Mouse (Mus musculus): ENCODE measurements at regions not wholly inside any gene's neighbourhood (a gene's known extent, or its start where the extent isn't known, plus 50 kb on each side); places are given as distances from the start of the nearest gene placed in this dataset.

DNA sequence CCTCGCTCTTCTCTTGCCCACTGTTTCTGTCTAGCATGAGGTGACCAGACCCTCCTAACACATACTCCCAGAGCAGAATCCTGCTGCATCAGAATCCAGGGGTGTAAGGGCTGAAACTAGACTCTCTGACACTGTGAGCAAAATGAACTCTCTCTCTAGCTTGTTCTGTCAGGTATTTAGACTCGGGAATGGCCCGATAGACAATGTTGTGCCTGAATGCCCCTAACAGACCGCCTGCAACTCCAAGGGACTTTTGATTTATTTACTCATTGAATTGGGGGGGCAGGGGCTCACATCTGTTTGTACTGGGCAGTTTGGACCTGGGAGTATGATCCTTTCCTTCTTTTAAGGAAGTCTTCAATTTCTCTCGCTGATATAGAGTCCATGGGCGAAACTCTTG lies 469.3 kb upstream of the Trpc7 start:
- DNase-seq: no peak

DNA sequence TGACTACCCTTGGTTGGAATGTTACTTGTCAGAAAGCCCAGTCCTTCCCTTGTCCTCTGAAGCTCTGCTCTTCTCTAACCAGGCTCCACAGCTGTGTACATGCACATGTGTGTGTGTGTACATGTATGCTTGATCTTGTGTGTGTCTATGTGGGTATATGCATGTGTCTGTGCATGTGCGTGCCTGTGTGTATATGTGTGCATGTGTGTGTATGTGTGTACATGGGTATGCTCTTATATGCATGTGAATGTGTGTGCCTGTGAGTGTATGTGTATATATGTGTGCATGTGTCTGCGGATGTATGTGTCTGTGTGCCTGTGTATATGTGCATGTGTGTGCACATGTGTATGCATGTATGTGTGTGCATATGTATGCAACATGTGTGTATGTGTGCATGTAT lies 468.6 kb upstream of the Trpc7 start:
- DNase-seq: no peak

DNA sequence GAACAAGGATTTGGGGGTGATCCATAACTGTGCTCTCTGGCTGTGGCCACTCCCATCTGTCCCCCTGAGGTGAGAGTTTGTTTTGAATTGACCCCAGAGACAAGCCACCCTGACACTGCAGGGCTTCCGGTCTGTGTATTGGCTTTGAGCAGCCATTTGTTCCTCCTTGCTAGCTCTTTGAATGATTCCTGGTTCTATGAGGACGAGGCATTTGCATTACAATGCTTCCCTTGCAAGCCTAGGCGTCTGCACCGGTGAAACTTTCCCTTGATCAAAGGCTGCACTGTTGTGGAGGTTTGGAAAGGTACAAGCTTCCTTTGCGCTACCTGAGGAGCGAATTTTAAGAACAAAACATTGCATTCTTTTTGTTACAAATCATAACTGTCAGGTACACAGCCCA lies 466.8 kb upstream of the Trpc7 start:
- DNase-seq: no peak

DNA sequence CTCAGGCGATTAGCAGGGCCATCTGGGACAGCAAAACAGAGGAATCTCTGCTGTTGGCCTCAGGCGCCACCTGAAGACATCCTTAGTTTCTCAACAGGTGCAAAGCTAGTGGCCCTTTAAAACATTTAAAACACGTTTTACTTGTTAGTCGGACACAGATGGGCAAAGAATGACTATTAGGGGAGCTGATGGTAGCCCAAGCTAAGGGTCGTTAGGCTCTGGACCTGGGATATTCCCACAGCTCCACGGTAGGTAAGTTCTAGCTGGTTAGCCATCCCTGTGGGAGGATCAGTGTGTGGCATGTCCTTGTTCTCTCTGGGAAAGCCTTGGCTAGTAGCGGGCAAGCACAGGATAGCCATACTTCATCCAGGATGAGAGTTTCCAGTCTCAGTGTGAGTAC lies 465.5 kb upstream of the Trpc7 start:
- DNase-seq: no peak

DNA sequence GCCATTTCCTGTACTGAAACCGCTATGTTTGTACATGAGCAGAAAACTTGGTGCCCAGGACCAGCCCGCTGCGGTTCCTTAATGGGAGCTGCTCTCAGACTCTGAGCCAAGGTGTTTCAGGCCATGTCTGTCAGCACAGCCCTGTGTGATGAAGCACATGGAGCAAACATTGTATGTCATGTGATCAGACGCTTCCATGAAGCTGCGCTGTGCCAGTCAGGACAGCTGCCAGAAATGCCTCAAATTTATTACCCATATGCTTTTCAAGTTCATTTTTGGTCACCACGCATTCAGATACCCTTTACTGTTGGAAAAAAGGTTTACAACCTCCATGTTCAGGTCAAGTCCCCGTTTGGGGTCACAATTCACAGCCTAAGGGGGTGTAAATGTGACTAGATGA lies 458.8 kb upstream of the Trpc7 start:
- no peak for DNase-seq

DNA sequence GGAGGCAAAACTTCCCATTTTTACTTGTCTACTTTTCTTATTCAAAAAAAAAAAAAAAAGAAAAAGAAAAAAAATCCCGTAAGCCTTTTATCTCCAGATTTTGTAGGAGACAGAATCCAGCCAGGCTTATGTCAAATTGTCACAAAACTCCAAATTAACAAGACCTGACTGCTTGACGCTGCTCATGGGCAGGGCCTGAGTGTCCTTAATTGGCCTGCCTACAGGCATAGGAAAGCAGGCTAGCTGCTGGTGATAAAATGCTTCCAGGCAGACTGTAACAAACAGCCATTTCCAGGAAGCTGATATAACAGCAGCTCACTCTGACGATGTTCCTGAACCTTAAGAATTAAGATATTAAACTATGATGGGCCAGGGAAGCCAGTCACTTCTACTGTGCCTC lies 458.2 kb upstream of the Trpc7 start:
- no peak for DNase-seq

DNA sequence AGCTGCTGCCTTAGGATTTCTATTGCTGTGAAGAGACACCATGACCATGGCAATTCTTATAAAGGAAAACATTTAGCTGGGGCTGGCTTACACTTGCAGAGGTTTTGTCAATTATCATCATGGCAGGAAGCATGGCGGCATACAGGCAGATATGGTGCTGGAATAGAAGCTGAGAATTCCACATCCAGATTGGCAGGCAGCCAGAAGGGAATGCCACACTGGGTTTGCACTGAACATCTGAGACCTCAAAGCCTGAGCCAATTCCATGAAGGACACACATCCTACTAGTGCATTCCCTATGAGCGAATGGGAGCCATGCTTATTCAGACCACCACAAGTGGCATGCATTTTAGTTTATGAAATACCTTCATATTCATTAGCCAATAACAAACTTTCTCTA lies 455.0 kb upstream of the Trpc7 start:
- no peak for DNase-seq

DNA sequence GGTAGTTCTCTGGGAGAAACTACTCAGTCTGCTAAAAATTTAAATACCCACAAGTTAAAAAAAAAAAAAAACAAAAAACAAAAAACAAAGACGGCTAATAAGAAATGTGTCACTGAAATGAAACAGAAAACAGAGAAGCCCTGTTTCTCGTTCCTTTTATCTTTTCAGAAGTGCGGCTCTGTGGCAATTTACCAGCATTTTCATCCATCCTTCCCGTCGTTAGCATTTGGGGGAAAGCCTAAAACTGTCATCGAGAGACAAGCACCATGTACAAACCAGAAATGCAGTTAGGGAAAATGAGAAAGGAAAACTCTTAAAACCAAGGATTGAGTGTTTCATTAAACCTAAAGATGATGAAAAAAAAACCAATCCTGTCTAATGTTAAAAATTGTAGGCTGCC lies 442.9 kb upstream of the Trpc7 start:
- no peak for DNase-seq

DNA sequence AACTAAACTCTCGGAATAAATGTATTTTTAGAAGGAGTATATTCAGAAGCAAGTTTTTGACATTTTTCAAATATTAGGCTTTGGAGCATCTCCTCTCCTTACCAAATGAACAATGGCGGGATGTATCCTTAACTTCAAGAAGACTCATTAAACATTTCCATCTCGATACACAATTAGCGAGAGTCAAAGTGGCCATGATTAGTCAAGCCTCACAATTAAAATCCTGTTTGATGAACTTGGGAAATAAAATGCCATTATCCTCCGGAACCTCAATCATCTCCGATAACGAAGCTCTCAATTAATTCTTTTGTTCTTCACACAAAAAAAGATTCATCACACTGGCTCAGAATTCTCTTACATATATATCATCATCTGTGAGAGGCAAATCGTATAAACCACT lies 440.8 kb upstream of the Trpc7 start:
- DNase-seq: no peak

DNA sequence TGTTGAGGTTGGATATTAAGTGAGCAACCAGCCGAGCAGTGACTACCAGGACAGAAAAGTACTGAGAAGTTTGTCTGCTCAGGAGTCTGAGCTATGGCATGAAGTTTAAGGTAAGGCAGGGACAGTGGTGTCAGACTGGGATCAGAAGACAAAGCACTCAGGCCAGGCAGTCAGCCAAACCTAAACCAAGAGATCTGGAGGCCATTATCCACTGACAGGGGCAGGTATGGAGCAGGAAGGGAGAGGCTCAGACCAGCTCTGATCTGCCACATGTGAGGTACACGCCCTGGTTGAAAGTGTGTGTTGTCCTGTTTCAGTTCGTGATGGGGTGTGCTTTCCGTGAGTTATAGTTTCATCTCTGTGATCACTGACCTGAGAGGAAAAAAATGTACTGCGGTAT lies 437.2 kb upstream of the Trpc7 start:
- DNase-seq: no peak

DNA sequence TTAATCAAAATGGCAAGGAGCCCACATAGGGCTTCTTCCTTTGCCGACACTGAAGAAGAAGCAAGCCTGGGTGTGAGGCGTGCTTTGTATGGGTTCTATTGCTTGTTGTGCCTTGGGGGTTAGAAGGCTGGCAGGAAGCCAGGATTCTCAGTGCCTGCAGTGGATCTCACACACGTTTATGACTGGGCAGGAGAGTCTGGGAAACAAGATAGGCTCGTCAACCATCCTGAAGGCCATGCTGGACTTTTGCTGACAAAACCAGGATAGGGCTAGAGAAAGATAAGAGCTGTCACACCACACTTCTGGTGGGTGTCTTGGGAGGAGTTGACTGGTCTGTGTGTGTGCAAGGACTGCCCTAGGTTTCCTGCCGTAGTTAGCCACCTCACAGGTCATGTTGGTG lies 436.1 kb upstream of the Trpc7 start:
- no peak for DNase-seq

DNA sequence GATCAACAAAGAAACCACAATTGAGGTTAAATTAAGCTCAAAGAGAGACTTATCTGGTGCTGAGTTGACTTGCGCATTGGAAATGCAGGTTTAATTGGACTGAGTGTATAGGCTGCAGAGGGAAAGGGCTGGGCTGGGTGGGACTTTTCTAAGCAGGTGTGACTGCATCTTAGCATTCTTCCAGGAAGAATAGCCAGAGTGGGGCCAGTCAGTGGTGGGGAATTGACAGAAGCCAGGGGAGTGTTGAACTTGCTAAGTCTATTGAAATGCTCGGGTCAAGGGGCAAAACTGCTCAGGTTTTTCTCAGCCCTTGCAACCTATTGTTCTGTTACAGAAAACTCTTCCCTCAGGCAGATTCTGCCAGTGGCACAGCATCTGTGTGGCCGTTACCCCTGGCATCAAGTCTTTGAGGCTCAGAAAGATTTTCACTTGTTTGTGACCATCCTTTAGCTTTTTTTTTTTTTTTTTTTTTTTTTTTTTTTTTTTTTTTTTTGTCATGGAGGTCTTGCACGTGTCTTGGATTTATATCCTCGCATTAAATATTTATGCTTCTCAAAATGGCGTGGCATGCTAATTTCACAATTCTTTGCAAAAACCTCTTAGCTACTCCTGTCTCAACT lies 429.6 kb upstream of the Trpc7 start:
- DNase-seq: no peak

DNA sequence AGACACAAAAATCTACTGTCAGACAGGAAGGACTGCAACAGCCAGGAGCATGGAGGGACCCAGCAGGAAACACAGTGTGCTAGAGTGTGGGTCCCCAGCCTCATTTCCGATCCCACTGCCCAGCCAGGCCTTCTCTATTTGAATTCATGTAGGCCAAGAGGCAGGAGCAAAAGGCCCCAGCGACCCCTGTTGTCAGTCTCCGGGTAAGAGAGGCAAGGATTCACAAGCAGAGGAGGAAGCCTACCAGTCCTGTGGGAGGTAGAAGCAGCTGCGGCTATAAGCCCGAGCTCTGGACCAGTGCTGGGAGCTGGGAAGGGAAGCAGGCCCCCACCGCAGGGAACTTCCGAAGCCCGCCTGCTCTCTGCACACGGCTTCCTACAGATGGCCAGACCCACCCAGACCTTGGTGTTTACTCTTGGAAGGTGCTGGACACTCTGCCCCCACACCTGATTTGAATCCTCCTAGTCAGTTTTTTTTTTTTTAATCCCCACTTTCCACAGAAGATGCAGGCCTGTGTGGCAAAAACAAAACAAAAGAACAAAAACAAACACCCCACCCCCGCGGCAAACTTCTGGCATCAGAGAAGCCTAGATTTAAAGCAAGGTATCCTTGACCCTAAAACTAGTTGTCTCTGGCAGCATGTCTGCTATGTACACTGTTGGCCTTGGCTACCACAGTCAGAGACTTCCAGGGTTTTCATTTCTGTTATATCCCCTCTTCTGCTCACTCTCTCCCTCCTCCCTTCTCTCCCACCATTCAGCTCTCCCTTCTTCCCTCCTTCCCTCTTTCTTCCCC lies 420.6 kb upstream of the Trpc7 start:
- DNase-seq: no peak

DNA sequence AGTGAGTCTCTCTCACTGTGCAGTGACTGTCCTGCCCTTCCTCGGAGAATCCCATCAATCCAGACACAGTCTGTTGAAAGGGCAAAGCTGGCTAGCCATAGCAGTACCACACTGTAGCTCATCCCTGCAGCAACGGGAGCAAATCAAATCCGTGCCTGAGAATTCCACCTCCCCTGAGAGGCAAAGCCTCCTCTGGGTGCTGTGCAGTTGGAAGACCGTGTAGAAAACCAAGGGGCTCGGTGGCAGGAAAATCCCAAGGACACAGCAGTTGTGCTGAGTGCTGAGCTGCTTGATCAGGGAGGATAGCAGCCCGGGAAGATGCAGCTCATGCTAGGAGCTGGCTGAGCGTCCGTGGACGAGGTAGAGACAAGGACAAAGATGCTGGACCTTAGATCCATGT lies 418.7 kb upstream of the Trpc7 start:
- no peak for DNase-seq

DNA sequence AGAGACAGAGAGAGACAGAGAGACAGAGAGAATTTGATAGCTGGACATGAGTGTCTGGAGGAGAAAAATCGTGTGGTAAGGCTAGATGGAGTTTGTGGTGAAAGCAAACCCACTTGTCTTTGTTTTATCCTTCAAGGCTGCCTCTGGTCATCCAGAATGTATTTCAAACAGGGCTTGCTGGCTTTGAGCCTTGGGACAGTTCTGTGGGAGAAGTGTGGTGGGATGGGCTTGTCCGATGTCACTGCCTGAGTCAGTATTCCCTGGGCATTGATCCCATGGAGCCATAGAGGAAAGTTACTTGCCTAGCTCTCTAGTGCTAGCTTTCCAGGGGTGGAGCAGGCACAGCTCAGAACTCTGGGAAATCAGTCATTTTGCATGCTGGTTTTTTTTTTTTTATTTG lies 417.9 kb upstream of the Trpc7 start:
- DNase-seq: no peak

DNA sequence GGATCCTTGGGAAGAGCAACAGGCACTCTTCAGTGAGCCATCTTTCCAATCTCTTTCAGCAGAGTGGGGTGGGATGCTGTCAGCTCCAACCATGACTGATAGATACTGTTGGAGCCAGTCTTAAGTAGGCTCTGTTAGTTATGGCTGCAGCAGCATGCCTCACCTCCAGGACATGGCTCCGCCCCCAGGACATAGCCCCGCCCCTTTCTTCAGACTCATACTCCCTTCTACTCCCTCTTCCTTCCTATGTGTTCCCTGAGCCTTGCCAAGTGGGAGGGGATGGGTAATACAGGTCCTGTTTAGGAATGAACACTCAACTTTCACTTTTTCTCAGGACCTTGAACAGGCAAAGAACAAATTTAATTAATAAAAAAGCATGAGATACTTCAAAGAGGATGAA lies 415.4 kb upstream of the Trpc7 start:
- DNase-seq: no peak

DNA sequence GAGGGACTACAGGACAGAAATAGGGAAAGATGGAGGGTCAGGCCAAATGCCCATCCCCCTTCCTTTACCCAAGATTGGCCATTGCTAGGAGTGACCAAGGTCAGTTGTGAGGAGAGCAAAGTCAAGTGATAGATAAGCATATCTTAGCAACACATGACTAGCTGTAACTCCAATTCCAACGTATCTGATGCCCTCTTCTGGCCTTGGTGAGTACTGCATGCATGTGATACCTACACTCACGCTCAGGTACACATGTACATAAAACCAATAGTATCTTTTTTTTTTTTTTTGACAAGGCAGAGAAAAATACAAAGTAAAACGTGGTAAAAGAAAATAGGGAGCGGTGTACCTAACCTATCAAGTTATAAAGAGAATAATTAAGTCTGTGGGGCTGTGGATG lies 413.8 kb upstream of the Trpc7 start:
- no peak for DNase-seq

DNA sequence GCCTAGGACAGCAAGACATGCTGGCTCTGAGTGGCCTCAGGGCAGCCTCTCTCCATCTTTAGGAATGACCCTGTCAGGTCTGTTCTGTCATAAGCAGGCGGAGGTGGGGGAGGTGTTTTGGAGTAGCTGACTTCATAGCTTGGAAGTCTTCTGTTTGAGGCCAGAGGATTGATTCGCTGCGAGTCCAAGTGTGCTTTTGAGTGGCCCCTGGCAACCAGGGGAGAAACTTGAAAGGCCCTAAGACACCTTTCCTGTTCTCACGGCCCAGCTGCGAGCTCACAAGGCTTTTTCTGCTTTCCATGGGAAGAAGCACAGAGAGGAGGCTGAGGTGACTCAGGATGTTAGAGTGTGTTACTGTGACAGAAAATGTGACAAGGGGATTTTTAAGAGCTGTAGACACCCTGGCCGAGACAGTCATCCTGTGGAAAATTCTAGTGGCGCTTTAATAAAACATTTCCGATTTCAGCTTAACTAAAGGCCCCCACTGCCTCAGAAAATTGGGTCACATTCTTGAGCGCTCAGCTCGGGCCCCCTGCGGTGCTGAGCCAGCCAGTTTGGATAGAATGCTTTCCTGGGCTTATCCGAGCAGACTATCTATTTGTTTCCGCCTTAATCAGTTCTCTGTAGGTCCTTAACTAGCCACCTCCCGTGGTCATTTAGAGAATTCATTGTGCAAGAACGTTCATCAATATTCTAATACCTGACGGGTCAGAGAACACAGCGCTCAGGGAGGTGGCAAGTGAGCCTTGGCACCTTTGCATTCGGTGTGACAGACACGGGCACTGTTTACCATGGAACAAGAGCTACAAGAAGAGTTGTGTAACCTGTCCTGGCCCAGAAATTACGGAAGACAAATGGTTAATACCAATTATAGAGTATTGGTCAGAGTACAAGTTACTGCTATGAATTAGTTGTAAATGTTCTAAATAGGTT lies 412.4 kb upstream of the Trpc7 start:
- DNase-seq: no peak

DNA sequence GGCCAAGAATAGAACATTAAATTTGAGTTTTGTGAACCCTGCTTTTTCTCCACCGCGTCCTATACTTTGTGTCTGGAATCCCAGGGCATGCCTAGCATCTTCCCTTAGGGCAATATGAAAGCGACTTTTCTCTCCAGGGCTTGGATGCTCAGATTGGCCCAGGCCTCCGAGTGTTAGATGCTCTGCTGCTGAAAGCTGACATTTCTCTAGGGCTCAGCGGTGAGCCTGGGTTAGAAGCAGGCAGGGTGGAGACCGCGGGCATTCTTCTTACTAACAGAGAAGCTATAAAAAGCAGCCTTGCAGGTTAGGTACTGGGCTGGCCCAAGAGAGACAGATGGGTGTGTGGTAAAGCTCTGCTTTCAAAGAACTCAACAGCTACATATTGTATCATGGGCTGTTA lies 409.8 kb upstream of the Trpc7 start:
- no peak for DNase-seq

DNA sequence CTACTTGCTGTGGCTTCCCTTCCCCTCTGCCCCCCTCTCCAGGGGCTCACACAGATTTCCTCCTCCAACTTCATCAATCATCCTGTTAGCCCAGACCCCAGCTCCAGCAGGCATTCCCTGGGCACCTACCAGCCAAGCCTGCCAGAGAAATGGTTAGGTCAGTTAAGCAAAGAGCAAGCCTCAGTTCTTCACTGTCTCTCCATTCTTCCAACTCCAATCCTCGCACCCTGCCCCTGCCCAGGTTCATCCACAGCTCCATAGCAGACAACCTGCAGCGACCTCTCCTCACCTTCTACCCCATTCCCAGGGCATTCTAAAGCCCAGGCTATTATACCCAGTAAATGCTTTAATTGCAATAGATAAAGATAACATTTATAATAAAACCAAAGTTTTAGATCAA lies 408.0 kb upstream of the Trpc7 start:
- DNase-seq: no peak

DNA sequence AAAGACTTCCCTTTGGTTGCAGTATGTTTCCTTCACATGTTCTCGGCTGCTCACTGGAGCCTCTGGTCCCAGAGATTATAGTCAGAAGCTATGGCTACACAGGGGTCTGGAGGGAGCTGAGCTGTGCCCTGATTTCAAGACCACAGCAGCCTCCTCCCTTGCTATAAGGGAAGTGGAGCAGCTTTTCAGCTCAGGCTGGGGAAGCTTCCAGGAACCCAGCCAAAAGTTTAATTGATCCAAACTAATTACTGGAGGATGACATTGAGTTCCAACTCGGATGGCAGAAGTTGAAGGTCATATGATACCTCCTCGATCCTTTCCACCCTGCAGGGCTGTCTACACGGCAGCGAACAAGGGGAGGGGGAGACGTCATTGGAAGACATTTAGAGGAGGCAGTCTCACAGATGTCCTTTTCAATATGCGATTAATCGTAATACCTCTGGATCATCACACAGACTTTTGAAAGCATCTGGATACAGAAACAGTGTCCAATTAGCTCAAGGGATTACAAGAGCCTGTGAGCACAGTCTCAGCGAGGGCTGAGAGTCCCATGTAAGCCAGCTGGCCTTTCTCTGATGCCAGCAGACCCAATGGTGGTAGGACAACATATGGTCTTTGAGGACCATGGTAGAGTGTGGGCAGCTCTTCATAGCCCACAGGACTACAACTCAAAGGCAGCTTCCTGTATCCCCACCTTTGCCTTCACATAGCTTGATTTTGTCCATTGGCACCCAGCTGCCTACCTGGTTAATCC lies 396.1 kb upstream of the Trpc7 start:
- DNase-seq: no peak

DNA sequence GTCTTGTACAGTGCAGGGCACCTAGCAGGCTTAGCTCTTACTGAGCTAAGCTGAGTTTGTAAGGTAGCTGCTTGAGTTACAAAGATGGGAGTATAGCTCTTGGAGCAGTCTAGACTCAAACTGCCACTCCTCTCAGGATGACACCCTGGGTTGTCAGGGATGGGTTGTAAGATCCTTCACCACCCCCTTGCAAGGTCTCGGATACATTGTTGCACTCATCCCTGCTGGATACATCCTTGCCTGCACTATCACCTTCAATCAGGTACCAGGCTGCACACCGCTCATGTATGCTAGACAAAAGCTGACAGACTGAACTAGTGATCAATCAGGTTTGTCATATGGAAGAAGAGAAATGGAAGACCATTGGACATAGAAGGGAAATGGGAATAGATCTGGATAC lies 390.4 kb upstream of the Trpc7 start:
- no peak for DNase-seq

DNA sequence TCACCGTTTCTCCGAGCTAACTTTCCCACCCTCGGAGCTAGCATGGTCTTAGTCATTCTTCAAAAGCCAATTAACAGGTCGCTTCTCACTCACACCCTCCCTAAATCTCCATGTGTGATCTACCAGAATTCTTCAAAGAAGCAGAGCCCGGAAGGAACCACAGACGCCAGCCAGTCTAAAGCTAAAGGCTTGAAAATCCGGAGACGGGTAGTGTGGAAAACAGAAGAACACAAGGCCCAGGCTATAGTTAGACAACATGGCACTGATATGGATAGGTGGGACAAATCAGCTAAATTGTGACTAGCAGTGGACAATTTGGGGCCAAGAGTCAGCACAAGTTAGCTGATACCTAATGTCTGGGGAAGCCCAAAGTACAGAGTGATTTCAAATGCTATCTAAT lies 387.0 kb upstream of the Trpc7 start:
- no peak for DNase-seq
